Mouse (Mus musculus) lung, embryonic 14.5 days (tissue): ENCODE results near the gene Adamts13. TPM values are rescaled to one million over a fixed set of nuclear protein-coding genes. Genes with fewer than 3 reads are reported as not detected.

Experiments used
- ATAC-seq: fragments of 200-750 bp; cut with Nextera tagmentation; 2 replicates; pipeline ENCODE4 v1.8.0; 2017; ENCODE audit warnings: mild to moderate bottlenecking, moderate TSS enrichment, moderate library complexity; ENCODE audit not compliant: insufficient read depth
- DNase-seq: peaks from one replicate; pipeline ENCODE4 v3.0.0-alpha.2; 2015
- H3K27ac ChIP-seq: fragments of 300-500 bp; sonication (generic); 2 replicates; pipeline ENCODE4 v1.5.1; 2014; ENCODE audit warnings: low read depth, mild to moderate bottlenecking, moderate library complexity
- H3K27me3 ChIP-seq: fragments of 300-500 bp; sonication (generic); 2 replicates; pipeline ENCODE4 v1.6.1; 2014; ENCODE audit warnings: low read length, control low read depth; ENCODE audit not compliant: insufficient read depth
- H3K36me3 ChIP-seq: fragments of 300-500 bp; sonication (generic); 2 replicates; pipeline ENCODE4 v1.6.1; 2014; ENCODE audit warnings: control low read depth; ENCODE audit not compliant: insufficient read depth
- H3K4me1 ChIP-seq: fragments of 300-500 bp; sonication (generic); 2 replicates; pipeline ENCODE4 v1.6.1; 2014; ENCODE audit warnings: antibody characterized with exemption, control low read depth; ENCODE audit not compliant: insufficient read depth
- H3K4me2 ChIP-seq: fragments of 300-500 bp; sonication (generic); 2 replicates; pipeline ENCODE4 v1.6.1; 2014; ENCODE audit warnings: mild to moderate bottlenecking
- H3K4me3 ChIP-seq: fragments of 300-500 bp; sonication (generic); 2 replicates; pipeline ENCODE4 v1.5.1; 2014; ENCODE audit warnings: low read depth, low read length
- H3K9ac ChIP-seq: fragments of 300-500 bp; sonication (generic); 2 replicates; pipeline ENCODE4 v1.6.1; 2014
- H3K9me3 ChIP-seq: fragments of 300-500 bp; sonication (generic); 2 replicates; pipeline ENCODE4 v1.6.1; 2016; ENCODE audit warnings: low read depth, low read length, control low read depth
- CTCF ChIP-seq: IDR thresholded peaks from 2 replicates; pipeline ENCODE4 v1.5.1; 2016; ENCODE audit warnings: antibody characterized with exemption, low read depth
- WGBS: fragments of 180-500 bp; shearing (Covaris S2); extraction: QIAGEN DNeasy Blood & Tissue Kit; methylation state at CpG from one replicate; pipeline ENCODE4 v1.1.7; 2014; 5-methylcytosine and 5-hydroxymethylcytosine counted together
- polyA plus RNA-seq: library from polyadenylated mRNA; unstranded; fragments of >200 nt; fragmentation: Nextera tagmentation; extraction: Ambion mirVana; gene quantifications from 2 replicates; pipeline ENCODE4 v1.2.1, GENCODE M21; 2014

Adamts13 gene
- polyA plus RNA-seq, 1 experiment from 2014 or later: 0.07 TPM

DNA sequence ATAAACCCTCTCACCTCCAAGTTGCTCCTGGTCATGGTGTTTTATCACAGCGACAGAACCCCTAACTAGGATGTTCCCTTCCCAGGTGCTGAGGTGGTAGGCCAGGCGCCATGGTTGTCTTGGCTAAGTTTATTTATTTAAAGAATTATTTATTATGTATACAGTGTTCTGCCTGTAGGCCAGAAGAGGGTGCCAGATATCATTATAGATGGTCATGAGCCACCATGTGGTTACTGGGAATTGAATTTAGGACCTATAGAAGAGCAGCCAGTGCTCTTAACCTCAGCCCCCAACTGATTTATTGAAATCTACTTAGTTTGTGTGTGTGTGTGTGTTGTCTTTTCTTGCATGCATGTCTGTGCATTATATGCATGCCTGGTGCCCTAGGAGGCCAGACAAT, 59.1 kb downstream of the Adamts13 start:
- no peaks in the 10 kb centered on the region for H3K36me3 ChIP-seq
- WGBS: 37% methylated on average over 2 of the region's 2 CpGs
- ATAC-seq (no peak), DNase-seq (no peak)
- no peak overlapping the region for H3K4me2 ChIP-seq
- TF ChIP-seq CTCF: no peak
- H3K27me3 ChIP-seq: 0 out of 2 replicates have a peak, but pooled peaks cover 8% of the 10 kb centered on the region
- H3K27ac ChIP-seq: no peak overlapping the region
- no peak overlapping the region for H3K4me3 ChIP-seq
- H3K9ac ChIP-seq: no peak overlapping the region
- H3K9me3 ChIP-seq: no peaks in the 10 kb centered on the region
- peaks cover 3% of the 10 kb centered on the region; the same call in 1 of the 2 replicates for H3K4me1 ChIP-seq

GRCm38 (mm10) chr2:27036003-27036402, 62.8 kb downstream of the Adamts13 start:
- H3K9ac ChIP-seq: no peak overlapping the region
- no peaks in the 10 kb centered on the region for H3K4me1 ChIP-seq
- no peaks in the 10 kb centered on the region for H3K36me3 ChIP-seq
- 64% methylated on average over 3 of the region's 3 CpGs for WGBS
- no peaks in the 10 kb centered on the region for H3K9me3 ChIP-seq
- DNase-seq (no peak), ATAC-seq (no peak)
- H3K27ac ChIP-seq: no peak overlapping the region
- no peak overlapping the region for H3K4me2 ChIP-seq
- TF ChIP-seq CTCF: no peak
- no peak overlapping the region for H3K4me3 ChIP-seq
- no peaks in the 10 kb centered on the region for H3K27me3 ChIP-seq

DNA sequence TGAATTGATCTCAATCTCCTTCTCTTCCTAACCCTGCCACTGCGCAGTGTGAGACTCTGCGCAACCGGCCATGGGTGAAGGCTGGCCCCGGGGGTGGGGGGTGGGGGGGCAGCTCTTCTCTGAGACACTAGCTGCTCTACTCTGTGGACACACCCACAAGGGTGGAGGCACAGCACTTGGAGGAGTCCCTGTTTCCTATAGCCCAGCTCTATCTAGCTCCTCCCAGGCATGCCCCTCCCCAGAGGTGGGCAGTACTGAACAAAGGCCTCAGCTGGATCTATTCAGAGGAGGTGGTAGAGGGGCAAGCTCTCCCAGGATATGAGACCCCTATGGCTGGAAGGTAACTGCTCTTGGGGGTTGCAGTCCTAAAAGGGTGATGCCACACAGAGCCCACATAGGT, 63.8 kb downstream of the Adamts13 start:
- Histone ChIP-seq H3K9ac (no peak overlapping the region), H3K36me3 (no peaks in the 10 kb centered on the region)
- ATAC-seq: peak; percentile 68

DNA sequence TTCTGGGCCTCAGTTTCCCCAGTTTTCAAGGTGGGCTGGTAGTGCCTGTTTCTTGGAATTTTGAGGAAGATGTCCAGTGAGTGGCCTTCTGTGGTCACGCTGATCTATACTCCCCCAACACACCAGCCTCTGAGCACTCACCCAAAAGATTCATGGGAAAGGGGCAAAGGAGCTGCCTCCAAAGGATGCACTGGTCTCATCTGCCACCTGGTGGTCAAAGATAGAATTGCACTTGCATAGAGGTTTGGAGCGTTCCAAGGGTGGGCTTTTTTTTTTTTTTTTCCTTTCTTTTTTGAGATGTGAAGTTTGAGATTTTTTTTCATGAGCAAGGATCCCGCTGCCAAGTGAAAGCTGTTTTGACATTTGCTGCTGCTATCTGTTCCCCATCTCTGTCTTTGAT, 65.4 kb downstream of the Adamts13 start:
- Histone ChIP-seq H3K4me2 (no peak overlapping the region), H3K4me1 (no peaks in the 10 kb centered on the region), H3K4me3 (no peak overlapping the region), H3K9ac (no peak overlapping the region), H3K36me3 (no peaks in the 10 kb centered on the region), H3K27ac (no peak overlapping the region), H3K27me3 (no peaks in the 10 kb centered on the region), H3K9me3 (no peaks in the 10 kb centered on the region)
- WGBS: 3% methylated on average over 3 of the region's 3 CpGs
- peak; percentile 32; the same call in 1 of the 2 replicates for ATAC-seq
- peak; percentile 94 for DNase-seq
- TF ChIP-seq CTCF: peak; percentile 97

More for the DNA sequence above, 63.8 kb downstream of the Adamts13 start:
- no peak overlapping the region for H3K4me3 ChIP-seq
- no peak for TF ChIP-seq CTCF
- H3K27me3 ChIP-seq: no peaks in the 10 kb centered on the region
- no peak for DNase-seq
- H3K9me3 ChIP-seq: no peaks in the 10 kb centered on the region
- H3K27ac ChIP-seq: no peak overlapping the region
- WGBS: 64% methylated on average over 4 of the region's 4 CpGs
- no peaks in the 10 kb centered on the region for H3K4me1 ChIP-seq
- H3K4me2 ChIP-seq: no peak overlapping the region

DNA sequence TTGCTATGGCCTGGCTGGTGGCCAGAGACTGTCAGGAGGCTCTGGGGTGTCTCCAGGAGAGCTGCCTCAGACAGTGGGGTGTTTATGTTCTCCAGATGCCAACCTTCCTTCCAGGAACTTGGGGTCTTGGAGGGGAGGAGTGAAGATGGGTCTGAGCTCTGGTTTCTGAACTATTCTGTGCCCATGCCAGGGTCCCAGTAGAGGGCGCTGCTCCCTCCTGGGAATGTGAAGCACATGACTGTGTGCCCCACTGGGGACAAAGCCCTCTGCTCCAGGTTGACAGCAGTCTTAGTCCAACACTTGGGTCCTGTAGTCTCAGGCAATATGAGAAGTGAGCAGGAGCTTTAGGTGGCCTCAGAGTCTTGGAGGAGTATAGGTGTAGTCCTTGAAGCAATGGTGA, 66.1 kb downstream of the Adamts13 start:
- H3K9ac ChIP-seq: no peak overlapping the region
- no peak overlapping the region for H3K4me3 ChIP-seq
- H3K9me3 ChIP-seq: no peaks in the 10 kb centered on the region
- H3K36me3 ChIP-seq: no peaks in the 10 kb centered on the region
- TF ChIP-seq CTCF: peak; percentile 55
- no peak overlapping the region for H3K4me2 ChIP-seq
- ATAC-seq: no peak
- no peaks in the 10 kb centered on the region for H3K27me3 ChIP-seq
- H3K27ac ChIP-seq: no peak overlapping the region
- no peaks in the 10 kb centered on the region for H3K4me1 ChIP-seq
- DNase-seq: peak; percentile 39
- 0% methylated on average over 1 of the region's 1 CpGs for WGBS

DNA sequence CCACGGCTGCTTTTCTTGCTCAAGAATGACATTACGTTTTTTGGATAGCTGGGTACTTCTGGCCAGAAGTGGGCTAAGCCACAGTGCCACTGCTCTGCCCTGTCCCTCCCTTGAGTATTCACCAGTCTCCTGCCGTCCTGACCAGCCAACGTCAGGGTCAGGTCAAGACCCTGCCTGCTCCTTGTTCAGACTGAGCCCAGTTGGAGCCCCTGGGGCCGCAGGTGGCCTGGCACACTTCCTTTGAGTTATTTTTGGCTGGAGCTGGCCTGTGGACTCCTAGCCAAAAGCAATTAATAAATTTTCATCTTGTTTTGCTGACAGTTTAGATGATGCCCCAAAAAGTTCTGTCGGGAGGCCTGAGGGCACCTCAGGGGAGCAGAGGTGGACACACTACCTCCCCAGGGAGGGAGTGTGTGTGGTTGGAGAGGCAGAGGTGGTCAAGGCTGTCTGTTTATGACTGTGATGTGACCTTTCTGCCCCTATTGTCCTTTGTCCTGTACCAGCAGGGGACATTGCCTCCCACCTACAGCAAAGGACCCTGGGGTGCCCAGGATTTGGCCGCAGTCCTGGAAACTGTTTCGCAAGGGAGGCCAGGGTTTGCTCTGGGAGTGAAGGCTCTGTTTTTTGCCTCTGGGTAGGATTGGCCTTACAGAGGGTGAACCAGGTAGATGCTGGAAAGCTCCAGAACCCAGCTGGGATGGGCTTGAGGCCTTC, 69.1 kb downstream of the Adamts13 start:
- H3K36me3 ChIP-seq: no peaks in the 10 kb centered on the region
- H3K27me3 ChIP-seq: no peaks in the 10 kb centered on the region
- H3K4me3 ChIP-seq: no peak overlapping the region
- H3K27ac ChIP-seq: no peak overlapping the region
- H3K4me2 ChIP-seq: no peak overlapping the region
- DNase-seq (no peak), ATAC-seq (no peak)
- 58% methylated on average over 8 of the region's 8 CpGs for WGBS
- no peak overlapping the region for H3K9ac ChIP-seq
- no peak for TF ChIP-seq CTCF
- H3K9me3 ChIP-seq: no peaks in the 10 kb centered on the region
- H3K4me1 ChIP-seq: no peaks in the 10 kb centered on the region

DNA sequence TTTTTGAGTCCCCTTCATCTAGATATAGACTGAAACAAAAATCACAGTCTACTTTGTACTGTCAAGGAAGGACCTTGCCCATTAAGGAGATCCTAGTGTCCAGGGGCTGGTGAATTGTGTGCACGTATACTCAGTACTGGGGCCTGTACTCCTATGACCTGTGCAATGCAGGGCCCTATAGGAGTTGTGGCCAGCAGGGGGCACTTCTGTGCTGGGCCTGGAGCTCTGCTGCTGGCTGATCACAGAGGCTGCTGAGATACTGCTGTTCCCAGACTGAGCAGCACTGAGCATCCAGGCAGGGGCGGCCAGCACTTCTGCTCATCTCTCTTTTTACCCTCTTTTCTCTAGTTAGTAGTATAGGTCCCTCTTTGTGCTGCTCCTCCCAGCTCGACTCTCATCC, 70.2 kb downstream of the Adamts13 start:
- Histone ChIP-seq H3K9ac (no peak overlapping the region), H3K27ac (no peak overlapping the region), H3K9me3 (no peaks in the 10 kb centered on the region), H3K27me3 (no peaks in the 10 kb centered on the region), H3K36me3 (no peaks in the 10 kb centered on the region), H3K4me2 (no peak overlapping the region), H3K4me3 (no peak overlapping the region), H3K4me1 (no peaks in the 10 kb centered on the region)
- 16% methylated on average over 3 of the region's 3 CpGs for WGBS
- TF ChIP-seq CTCF: peak; percentile 95
- ATAC-seq: peak; percentile 87
- DNase-seq: peak; percentile 94

DNA sequence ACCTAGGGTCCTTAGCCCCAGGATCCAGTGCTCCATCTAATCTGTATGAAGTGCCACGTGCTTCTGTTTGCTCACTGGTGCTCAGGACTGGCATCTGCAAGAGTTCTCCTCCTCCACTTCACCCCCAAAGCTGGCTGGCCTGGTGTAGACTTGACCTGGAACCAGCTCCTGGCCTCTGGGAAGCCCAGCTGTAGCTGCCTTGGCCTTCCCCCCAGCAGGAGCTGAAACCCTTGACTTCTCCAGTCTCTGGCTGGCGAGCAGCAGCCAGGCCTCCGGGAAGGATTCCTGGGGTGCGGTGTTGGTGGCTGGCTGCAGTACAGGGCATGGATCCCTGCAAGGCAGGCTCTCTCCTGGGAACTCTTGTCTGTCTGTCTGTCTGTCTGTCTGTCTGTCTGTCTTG, 71.0 kb downstream of the Adamts13 start:
- WGBS: 66% methylated on average over 4 of the region's 4 CpGs
- DNase-seq (no peak), ATAC-seq (no peak)
- Histone ChIP-seq H3K27ac (no peak overlapping the region), H3K9me3 (no peaks in the 10 kb centered on the region), H3K4me3 (no peak overlapping the region), H3K27me3 (no peaks in the 10 kb centered on the region), H3K4me2 (no peak overlapping the region), H3K36me3 (no peaks in the 10 kb centered on the region), H3K9ac (no peak overlapping the region), H3K4me1 (no peaks in the 10 kb centered on the region)
- no peak for TF ChIP-seq CTCF
